Mouse (Mus musculus) stomach, embryonic 16.5 days (tissue): ENCODE results near the gene Pramef17. TPM values are rescaled to one million over a fixed set of nuclear protein-coding genes. Genes with fewer than 3 reads are reported as not detected.

Source experiments
- polyA plus RNA-seq: library from polyadenylated mRNA; unstranded; fragments of >200 nt; fragmentation: Nextera tagmentation; extraction: Ambion mirVana; gene quantifications from 2 replicates; pipeline ENCODE4 v1.2.1, GENCODE M21; 2015

The Pramef17 gene
- polyA plus RNA-seq, 1 experiment from 2014 or later, result not detected

Other genes with a start within 250 kb of the Pramef17 start
- gene Gm13023, start 205.0 kb downstream of the Pramef17 start, polyA plus RNA-seq, result not detected in 2 replicates
- gene Gm13084, start 178.3 kb downstream of the Pramef17 start, polyA plus RNA-seq, result not detected in 2 replicates
- not detected in 2 replicates for gene Gm13103, start 147.9 kb downstream of the Pramef17 start, polyA plus RNA-seq
- gene Pramef6, start 94.0 kb downstream of the Pramef17 start, polyA plus RNA-seq, result not detected in 2 replicates
- gene Pramef25, start 43.4 kb downstream of the Pramef17 start, polyA plus RNA-seq, result not detected in 2 replicates
- not detected in 2 replicates for gene Gm13101, start 27.4 kb downstream of the Pramef17 start, polyA plus RNA-seq
- not detected in 2 replicates for gene Pramel4, start 64.8 kb upstream of the Pramef17 start, polyA plus RNA-seq
- not detected in 2 replicates for gene Gm13102, start 112.1 kb upstream of the Pramef17 start, polyA plus RNA-seq
- gene Oog3, start 168.3 kb upstream of the Pramef17 start, polyA plus RNA-seq, result not detected in 2 replicates
- gene Oog2, start 196.3 kb upstream of the Pramef17 start, polyA plus RNA-seq, result not detected in 2 replicates
- gene C87977, start 218.9 kb upstream of the Pramef17 start, polyA plus RNA-seq, result not detected in 2 replicates